Mouse (Mus musculus): ENCODE measurements around the gene Ngef. TPM values are rescaled to one million over a fixed set of nuclear protein-coding genes. Genes with fewer than 3 reads are reported as not detected.
A peak's percentile ranks its signal among the peaks of the same experiment; 100 is the strongest.

The Ngef gene
- total RNA-seq, 1 experiment from 2014 or later: 3.6 TPM

GRCm38 (mm10) chr1:87565760-87566159, 7.9 kb downstream of the Ngef start:
- no peak for DNase-seq

- no peak for DNase-seq
Observed at GRCm38 (mm10) chr1:87562967-87563366, 10.7 kb downstream of the Ngef start.

- DNase-seq: peak; percentile 9
Observed at GRCm38 (mm10) chr1:87553586-87553985, 20.1 kb downstream of the Ngef start.

- DNase-seq: peak; percentile 56
Observed at GRCm38 (mm10) chr1:87551008-87551407, 22.7 kb downstream of the Ngef start.

GRCm38 (mm10) chr1:87541614-87542013, 32.1 kb downstream of the Ngef start:
- DNase-seq: peak; percentile 72

GRCm38 (mm10) chr1:87537008-87537407, 36.7 kb downstream of the Ngef start:
- DNase-seq: no peak

- DNase-seq: no peak
Observed at GRCm38 (mm10) chr1:87534118-87534517, 39.6 kb downstream of the Ngef start.

GRCm38 (mm10) chr1:87532346-87532745, 41.3 kb downstream of the Ngef start:
- no peak for DNase-seq

- DNase-seq: no peak
Observed at GRCm38 (mm10) chr1:87527191-87527590, 46.5 kb downstream of the Ngef start.

- DNase-seq: no peak
Observed at GRCm38 (mm10) chr1:87525041-87525440, 48.6 kb downstream of the Ngef start.

- peak; percentile 15 for DNase-seq
Observed at GRCm38 (mm10) chr1:87521523-87521922, 52.1 kb downstream of the Ngef start.

- no peak for DNase-seq
Observed at GRCm38 (mm10) chr1:87520467-87520866, 53.2 kb downstream of the Ngef start.

GRCm38 (mm10) chr1:87510845-87511244, 62.8 kb downstream of the Ngef start:
- no peak for DNase-seq

GRCm38 (mm10) chr1:87510166-87510691, 63.4 kb downstream of the Ngef start:
- DNase-seq: peak; percentile 76

- peak; percentile 30 for DNase-seq
Observed at GRCm38 (mm10) chr1:87509561-87510165, 64.0 kb downstream of the Ngef start, which contains the start of gene Neu2. TSS of gene Neu2 (plus strand) at chr1:87509889.

GRCm38 (mm10) chr1:87508591-87509560, 64.8 kb downstream of the Ngef start:
- no peak for DNase-seq

GRCm38 (mm10) chr1:87507857-87508256, 65.8 kb downstream of the Ngef start:
- DNase-seq: no peak

- DNase-seq: no peak
Observed at GRCm38 (mm10) chr1:87505524-87505923, 68.1 kb downstream of the Ngef start.

- DNase-seq: no peak
Observed at GRCm38 (mm10) chr1:87493542-87493941, 80.1 kb downstream of the Ngef start.

GRCm38 (mm10) chr1:87492285-87492684, 81.4 kb downstream of the Ngef start:
- no peak for DNase-seq

- DNase-seq: no peak
Observed at GRCm38 (mm10) chr1:87486386-87486785, 87.3 kb downstream of the Ngef start.

GRCm38 (mm10) chr1:87482546-87482945, 91.1 kb downstream of the Ngef start:
- no peak for DNase-seq

All from adrenal gland, postnatal 14 days (tissue).